Mouse (Mus musculus) frontal cortex, postnatal 36 days (tissue): ENCODE data around the gene Fam133b.

Source experiments
- DNase-seq, 2 experiments: peaks; one replicate each; pipeline ENCODE4 v3.0.0; 2022; ENCODE audit warnings: low spot score in 2 of 2

Gene Fam133b

GRCm38 (mm10) chr5:3543629-3544479, at the start of gene Fam133b:
Fam133b (plus strand) TSS chr5:3543833.
- peak; percentile 97 to 98 for DNase-seq

GRCm38 (mm10) chr5:3493968-3494367, 49.7 kb upstream of the Fam133b start:
- no peak for DNase-seq

GRCm38 (mm10) chr5:3494452-3495187, 49.0 kb upstream of the Fam133b start:
- DNase-seq, result no peak

GRCm38 (mm10) chr5:3497505-3497925, 46.1 kb upstream of the Fam133b start:
- no peak for DNase-seq

DNA sequence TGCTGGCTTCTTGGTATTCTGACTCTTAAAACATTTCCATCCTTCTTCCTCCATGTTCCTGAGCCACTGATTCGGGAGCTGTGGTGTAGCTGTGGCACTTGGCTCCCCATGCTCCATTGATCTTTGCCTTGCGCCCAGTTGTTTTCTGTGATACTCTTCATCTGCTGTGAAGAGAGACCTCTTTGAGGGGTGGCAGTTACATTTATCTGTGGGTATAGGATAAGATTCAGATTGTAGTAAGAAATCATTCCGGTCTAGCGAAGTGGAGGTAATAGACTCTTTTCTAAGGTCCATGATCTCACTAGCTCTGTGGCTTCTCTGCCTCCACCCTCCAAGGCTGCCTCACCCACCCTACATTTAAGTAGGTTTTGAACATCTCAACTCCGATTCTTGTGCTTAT, 43.3 kb upstream of the Fam133b start:
- no peak for DNase-seq

DNA sequence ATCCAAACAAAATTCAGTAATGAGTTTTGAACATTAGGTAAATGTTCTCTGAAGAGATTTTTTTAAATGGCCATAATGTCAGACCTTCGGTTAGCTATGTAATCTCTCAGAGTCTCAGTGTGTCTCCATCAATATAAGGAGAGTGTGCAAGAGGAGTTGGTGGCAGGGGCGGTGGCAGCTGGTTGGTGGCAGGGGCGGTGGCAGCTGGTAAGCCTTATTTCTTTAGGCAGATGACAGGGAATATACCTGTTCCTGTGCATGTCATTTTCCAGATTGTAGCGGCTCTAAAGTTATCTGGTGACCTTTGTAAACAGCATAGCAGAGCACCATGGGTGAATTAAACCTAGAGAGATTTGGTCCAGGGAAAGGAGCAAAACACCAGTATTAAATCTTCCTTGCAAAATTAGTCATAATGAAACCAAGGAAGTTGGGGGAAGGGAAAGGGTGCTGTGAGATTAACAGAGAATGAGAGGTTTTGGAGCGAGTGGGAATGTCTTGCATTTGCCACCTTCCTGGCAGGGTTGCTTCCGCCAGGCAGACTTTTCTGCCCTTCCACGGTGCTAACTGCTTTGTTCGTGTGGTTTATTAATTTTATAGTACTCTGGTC, 42.6 kb upstream of the Fam133b start:
- no peak for DNase-seq

DNA sequence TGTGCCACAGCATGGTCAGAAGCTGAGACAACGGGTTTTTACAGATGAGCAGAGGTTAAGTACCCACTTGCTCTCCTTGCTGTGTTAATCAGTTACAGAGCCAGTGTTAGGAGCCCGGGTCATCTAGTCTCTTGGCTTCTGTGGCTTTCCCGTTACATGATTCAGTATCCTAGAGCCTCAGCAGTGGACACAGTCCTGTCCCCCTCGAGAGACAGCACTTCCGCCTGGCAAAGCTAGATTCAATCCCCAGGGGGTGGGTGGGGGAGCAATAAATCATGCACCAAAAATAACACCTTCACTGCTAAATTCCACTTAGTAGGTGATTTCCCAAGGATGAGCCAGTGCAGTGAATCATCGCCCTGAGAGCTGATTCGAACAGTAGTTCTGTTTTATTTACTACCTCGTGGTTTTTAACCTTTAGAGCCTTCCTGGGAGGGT, 42.0 kb upstream of the Fam133b start:
- DNase-seq, result no peak

DNA sequence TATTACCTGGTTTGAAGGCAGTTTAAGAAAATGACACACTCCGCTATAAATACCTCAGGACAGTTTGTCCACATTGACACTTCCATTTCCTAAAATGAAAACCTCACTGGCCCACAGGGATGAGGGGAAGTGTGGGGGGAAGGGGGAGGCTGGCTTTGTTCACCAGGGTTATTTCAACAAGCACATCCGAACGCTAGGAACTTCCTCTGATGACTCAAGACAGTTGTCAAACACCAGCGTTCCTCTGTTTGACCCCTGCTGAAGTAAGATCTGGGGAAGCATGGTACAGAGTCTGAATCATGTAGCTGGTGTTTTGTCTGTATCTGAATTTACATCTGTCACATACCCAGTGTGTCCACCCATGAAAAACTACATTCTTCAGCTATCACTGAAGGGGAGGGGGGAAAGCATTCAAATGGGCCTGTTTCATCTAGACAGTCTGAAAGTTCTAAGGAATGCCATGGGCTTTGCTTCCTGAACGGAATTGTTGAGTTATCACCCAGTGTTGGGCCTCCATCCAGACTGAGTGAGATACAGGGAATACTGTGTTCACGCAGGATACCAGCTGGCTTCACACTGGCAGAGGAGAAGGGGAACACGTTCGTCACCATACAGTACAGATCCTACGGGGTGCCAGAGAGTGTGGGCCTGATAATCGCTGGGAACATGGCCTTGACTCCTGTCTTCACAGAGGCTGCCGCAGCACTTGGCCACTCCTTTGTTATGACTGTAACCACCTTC, 40.9 kb upstream of the Fam133b start:
- DNase-seq, result peak; percentile 14 to 30

- no peak for DNase-seq
Measured at GRCm38 (mm10) chr5:3503373-3503772, 40.3 kb upstream of the Fam133b start.

DNA sequence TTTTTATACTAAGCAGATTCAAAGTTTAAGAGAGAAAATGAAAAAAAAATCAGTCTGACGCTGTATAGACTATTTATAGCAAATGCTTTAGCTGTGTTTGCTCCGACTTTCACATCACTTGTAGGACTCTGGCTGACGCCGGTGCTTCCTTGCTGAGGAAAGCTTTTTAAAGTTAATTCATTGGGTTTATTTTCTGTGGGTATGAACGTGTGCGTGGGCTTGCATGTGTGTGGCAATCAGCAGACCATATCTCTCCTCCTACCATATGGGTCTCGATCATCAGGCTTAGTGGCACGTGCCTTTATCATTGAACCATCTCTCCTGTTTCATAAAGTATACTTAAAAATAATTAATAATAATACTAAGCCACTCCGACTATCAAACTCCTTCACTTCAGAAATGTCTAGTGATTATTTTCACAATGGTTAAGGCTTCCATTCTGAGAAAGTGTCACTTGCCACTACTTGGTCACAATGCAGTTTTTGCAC, 39.8 kb upstream of the Fam133b start:
- DNase-seq, result no peak

GRCm38 (mm10) chr5:3504453-3504852, 39.2 kb upstream of the Fam133b start:
- DNase-seq, result no peak

DNA sequence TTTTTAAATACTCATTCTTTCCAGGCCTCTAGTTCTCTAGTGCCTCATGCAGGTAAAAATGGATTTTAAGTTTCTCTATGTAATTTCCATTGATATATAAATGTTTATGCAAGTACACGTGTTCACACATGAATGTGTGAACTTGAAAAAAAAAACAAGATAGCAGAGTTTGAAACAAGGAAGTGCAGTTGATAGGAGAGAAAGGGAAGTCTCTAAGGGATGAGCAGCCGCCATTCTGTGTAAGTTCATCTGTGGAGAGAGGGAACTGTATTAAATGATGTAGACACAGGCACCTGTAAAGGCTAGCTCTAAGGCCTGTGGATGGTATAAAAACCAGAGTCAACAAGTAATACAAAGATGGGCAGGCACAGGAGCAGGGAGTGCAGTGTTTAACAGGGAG, 38.1 kb upstream of the Fam133b start:
- no peak for DNase-seq

DNA sequence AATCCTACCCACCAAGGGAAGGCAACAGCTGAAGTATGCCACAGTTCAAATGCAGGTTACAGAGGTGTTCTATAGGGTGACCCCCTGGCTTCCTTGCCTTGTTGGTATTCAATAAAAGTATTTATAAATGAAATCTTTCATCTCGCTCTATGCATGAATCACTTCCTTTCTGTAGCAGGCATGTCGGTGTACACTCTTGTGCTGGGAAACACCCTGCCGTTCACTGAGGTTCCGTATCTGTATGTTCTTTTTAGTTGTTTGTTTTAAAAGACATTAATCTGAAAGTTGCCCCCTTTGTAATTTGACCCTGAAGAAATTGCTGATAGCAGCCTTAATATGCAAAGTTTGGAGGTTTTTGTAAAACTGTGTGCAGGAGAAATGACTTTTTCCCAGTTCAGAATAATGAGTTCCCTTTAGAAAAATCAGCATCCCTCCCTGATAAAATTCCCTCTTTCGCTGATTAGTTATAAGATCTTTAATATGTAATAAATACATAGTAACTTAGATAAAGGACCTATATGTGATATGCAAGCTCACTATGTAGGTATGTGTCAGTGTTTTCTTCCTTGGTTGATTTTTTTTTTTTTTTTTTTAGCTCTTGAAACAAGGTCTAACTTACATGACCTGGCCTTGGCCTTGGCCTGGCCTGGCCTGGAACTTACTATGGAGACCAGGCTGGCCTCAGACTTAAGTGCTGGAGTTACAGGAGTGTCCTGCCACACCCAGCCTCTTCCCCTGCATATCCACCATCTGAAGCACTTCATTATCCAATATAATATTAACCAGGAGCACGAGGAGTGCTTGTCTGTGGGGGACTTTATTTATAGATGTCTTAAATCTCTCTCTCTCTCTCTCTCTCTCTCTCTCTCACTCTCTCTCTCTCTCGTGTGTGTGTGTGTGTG, 34.9 kb upstream of the Fam133b start:
- DNase-seq, result no peak

DNA sequence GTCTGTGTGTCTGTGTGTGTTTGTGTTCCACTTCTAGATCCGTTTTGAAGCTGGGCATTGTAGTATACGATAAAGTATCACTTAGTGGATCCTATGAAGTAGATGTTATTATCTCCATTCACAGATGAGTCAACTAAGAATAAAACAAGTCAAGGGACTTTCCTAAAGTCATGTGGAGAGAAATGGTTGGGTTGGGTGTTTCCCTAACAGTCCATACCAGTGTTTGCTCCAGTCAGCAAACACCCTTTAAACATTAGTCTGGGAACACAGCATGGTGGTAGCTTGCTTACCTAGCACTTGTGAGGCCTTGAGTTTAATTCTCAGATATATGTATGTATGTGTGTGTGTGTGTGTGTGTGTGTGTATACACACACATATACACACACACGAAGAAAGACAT, 34.1 kb upstream of the Fam133b start:
- DNase-seq, result no peak

- DNase-seq, result peak in 1 of 2 experiments; percentile 21
Measured at GRCm38 (mm10) chr5:3511097-3511795, 32.4 kb upstream of the Fam133b start.

DNA sequence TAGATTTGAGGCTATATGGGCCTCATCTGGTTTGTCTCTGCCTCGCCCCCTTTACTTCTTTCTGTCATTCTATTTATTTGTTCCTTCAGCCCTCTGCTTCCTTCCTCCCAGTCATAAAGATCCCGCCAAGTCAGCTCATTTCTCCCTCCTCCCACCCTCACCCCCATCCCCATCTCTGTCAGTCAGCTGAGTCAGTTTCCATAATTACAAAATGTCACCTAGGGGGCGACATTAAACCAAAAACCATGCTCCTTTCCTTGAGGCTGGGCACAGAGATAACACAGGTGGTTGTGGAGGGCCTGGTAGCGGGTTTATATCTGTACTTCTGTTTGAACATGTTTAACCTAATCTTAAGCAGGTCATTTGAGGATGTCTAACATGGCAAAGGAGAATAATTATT, 31.0 kb upstream of the Fam133b start:
- no peak for DNase-seq

DNA sequence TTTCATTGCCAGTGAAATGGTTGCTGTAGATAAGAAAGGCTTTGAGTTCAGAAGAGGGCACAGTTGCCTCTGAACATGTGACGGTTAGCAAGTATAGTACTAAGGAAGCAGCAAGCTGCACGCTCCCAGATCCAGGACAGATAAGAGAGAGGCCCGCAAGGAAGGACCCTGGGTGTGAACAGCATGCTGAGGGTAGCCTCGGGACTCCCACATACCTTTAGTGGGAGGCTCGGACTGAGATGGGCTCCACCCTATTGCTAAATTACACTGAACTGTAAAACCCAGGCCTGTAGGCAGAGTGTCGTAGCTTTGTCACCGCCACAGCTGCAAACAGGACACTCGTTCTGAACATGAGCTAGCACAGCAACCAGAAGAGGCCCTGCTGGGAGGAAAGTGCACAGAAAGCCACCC, 28.7 kb upstream of the Fam133b start:
- DNase-seq, result no peak

DNA sequence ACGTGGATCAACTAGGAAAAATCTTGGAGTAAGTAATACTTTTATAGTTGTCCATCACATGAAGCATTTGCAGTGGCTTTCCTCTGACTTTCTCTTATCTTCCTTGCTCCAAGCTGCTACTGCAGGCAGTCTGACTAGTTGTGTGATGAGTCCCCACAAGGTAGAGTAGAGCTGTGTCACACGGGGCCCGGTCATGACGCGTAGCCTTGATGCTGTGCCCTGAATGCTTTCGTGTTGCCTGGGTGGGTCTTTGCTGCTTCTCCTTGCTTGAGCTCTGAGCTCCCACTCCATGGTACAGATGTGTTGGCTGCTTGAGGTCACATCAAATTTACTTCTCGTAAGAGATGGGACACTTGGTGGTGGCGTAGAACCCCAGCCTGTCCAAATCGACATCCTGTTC, 28.2 kb upstream of the Fam133b start:
- no peak for DNase-seq

DNA sequence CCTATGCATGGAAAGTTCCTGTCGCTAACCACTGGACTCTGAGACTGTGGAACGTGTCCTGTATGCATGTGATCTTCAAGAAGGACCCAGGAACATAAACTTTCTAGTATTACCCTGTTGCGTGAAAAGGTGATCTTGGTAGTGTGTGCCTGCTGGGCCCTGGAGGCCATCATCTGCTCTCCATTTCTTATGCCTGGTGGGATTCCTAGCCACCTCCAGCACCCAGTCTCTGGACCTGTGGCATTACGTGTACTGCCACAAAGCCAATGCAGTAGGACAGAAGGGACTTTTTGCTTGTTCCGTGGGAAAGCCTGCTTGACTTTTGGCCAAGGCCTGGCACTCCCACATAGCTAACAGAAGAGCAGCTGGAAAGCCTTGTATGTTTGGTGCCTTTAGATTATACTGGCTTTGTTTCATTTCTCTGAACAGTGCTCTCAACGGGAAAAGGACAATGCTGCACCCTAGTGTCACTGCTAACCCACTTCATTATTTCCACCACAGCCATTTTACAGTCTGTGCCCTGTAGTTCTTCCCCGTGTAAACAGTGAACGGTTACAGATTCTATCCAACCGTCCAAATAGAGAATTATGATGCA, 27.1 kb upstream of the Fam133b start:
- DNase-seq, result peak; percentile 21 to 48
